Mouse (Mus musculus) heart, postnatal 10 days (tissue): ENCODE results near the gene 2610507B11Rik. TPM values are rescaled to one million over a fixed set of nuclear protein-coding genes. Genes with fewer than 3 reads are reported as not detected.
A peak's percentile ranks its signal among the peaks of the same experiment; 100 is the strongest.

Experiments used
- DNase-seq, 2 experiments: peaks; one replicate each; pipeline ENCODE4 v3.0.0; 2021
- intact Hi-C: fragments of 180-260 bp; cut with DNase I; formaldehyde crosslinking; loops from one replicate; pipeline ENCODE4 v1.15.1; 2025
- total RNA-seq, 2 experiments: library from RNA; stranded (reverse); gene quantifications; 2 replicates each; pipeline ENCODE4 v1.2.3; 2021

2610507B11Rik gene
- total RNA-seq, 2 experiments from 2014 or later, result 180 to 190 TPM

- intact Hi-C loops, result loop anchor here (5.0 kb wide), 1 partner anchor 68 kb away; no protein-coding TSS in a partner anchor
- peak in 1 of 2 experiments; percentile 24 for DNase-seq
These were observed 17.3 kb downstream of the 2610507B11Rik start for GRCm38 (mm10) chr11:78278853-78279252.

GRCm38 (mm10) chr11:78279586-78279985, 18.0 kb downstream of the 2610507B11Rik start:
- intact Hi-C loops, result loop anchor here (5.0 kb wide), 1 partner anchor 68 kb away; no protein-coding TSS in a partner anchor
- no peak for DNase-seq

- no peak for DNase-seq
- intact Hi-C loops, result no loop called here
These were observed 27.7 kb downstream of the 2610507B11Rik start for GRCm38 (mm10) chr11:78289146-78289763.

- intact Hi-C loops, result no loop called here
- no peak for DNase-seq
These were observed 29.1 kb downstream of the 2610507B11Rik start, which contains the start of gene BC030499 for GRCm38 (mm10) chr11:78290654-78291053. Gene BC030499 (plus strand): TSS chr11:78290841.

GRCm38 (mm10) chr11:78294585-78294984, 33.0 kb downstream of the 2610507B11Rik start:
- no peak for DNase-seq
- intact Hi-C loops, result no loop called here

DNA sequence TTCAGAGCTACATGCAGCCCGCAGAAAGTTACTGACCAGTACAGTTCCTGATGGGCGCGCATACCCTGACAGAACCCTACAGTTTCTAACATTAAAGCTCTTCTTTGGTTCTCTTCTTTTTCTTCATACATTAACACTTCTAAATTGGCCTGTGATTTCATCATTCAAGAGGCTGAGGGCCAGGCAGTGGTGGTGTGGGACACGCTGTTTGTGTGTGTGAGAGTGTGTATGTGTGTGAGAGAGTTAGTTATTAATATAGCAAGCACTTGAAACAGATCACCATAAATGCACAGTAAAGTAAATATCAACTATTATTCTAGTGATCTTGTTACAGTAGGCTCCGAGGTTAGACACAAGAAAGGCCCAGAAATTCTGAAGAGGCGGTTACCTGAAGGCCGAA, 39.4 kb downstream of the 2610507B11Rik start:
- no peak for DNase-seq
- intact Hi-C loops, result no loop called here

DNA sequence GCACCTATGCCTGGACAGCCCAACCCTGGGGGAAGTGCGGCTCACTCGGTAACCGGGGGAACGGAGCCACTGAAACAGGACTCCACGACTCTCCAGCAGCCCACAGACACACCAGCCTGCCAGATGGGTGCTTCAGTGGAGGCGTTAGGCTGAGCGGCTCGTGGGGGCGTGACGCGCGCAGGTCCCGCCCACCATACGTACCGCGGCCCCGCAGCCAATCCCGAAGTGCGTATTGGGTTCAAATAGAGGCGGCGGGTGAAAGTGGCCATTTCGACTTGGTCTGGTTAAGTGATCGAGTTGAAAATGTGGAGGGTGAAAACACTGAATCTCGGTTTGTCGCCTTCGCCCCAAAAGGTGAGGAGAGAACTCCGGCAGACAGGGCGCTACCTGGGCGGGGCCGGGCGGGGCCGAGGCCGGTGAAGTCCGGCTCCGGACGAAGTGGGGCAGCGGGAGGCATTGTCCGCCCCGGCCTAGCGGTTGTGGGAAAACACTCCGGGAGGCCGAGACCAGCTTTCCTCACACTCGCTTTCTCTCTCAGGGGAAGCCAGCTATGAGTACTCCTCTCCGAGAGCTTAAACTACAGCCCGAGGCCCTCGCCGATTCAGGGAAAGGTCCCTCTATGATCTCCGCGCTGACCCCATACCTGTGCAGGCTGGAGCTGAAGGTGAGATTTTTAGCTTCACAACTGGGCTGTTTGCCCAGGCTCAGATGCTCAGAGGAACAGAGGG, 40.0 kb downstream of the 2610507B11Rik start, which contains the start of gene Spag5:
TSS of gene Spag5 (plus strand) at position 173 of the 728 bp plus-strand sequence.
- intact Hi-C loops, result no loop called here
- peak; percentile 94 for DNase-seq

DNA sequence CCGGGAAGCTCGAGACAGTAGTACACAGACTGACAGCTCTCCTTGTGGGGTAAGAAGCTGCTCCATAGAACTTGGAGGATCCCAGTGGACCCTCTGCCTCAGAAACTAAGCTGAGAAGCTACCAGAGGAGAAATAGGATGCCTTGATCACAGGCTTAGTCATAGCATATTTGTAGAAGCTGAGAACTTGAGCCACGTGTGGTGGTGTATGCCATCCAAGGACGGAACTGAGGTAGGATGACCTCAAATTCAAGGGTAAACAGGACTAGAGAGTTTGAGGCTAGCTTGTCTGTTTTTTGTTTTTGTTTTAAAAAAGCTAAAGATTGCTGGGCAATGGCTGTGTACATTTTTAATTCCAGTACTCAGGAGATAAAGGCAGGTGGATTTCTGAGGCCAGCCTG, 43.7 kb downstream of the 2610507B11Rik start:
- intact Hi-C loops, result no loop called here
- no peak for DNase-seq

DNA sequence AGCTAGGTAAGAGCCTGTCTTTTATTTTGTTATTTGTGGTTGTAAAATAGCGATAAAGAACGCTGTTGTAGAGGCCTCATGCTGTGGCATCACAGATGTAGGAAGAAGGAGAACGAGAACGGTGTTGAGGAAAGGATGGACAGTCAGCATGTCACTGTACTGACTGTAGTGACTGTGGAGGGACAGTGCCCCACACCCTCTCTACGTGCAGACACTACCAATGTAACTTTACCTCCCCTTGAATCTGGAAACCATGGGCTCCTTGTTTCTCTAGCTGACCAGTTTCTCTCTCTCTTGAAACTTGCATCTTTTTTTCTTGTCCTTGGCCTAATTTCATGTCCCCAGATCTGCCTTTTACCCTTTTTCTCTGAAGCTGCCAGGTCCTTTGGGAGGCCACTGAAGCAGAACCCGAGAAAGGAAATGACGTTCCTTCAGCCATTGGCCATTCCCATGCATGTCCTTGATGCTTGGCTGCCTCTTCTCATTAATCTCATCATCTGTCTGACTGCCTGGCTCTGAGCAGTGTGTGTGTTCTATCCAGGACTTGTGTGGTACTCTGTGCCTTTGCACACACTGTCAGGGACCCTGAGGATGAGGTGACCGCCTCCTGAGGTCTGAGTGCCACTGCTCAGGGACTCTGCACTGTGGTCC, 49.4 kb downstream of the 2610507B11Rik start:
- intact Hi-C loops, result no loop called here
- DNase-seq, result no peak

GRCm38 (mm10) chr11:78313662-78314061, 52.1 kb downstream of the 2610507B11Rik start:
- no peak for DNase-seq
- intact Hi-C loops, result no loop called here

GRCm38 (mm10) chr11:78318411-78318810, 56.9 kb downstream of the 2610507B11Rik start:
- no peak for DNase-seq
- intact Hi-C loops, result no loop called here

GRCm38 (mm10) chr11:78322076-78322831, 60.7 kb downstream of the 2610507B11Rik start:
- DNase-seq, result no peak
- intact Hi-C loops, result no loop called here

GRCm38 (mm10) chr11:78322860-78323259, 61.3 kb downstream of the 2610507B11Rik start, which contains the start of gene Aldoc:
Gene Aldoc (plus strand): TSS chr11:78322968.
- DNase-seq, result peak; percentile 69 to 73
- intact Hi-C loops, result no loop called here

- no peak for DNase-seq
- intact Hi-C loops, result no loop called here
These were observed 62.6 kb downstream of the 2610507B11Rik start for GRCm38 (mm10) chr11:78324000-78324785.

DNA sequence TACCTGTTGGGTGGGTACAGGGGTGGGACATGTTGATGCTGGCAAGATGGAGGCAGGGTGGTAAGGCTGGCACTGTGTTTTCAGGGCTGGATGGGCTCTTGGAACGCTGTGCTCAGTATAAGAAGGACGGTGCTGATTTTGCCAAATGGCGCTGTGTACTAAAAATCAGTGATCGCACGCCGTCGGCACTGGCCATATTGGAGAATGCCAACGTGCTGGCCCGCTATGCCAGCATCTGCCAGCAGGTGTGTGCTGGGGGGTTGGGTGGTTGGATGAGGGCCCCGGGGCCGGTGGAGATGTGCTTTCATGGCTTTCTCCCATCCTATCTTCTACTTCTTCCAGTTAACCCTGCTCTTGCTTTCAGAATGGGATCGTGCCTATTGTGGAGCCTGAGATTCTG, 63.4 kb downstream of the 2610507B11Rik start:
- intact Hi-C loops, result loop anchor here (5.0 kb wide), 1 partner anchor 63 kb away; the partner anchor contains the start of gene 2610507B11Rik
- no peak for DNase-seq

GRCm38 (mm10) chr11:78327215-78327614, 65.7 kb downstream of the 2610507B11Rik start:
- DNase-seq, result no peak
- intact Hi-C loops, result loop anchor here (5.0 kb wide), 1 partner anchor 65 kb away; the partner anchor contains the start of gene 2610507B11Rik

GRCm38 (mm10) chr11:78327634-78328511, 66.3 kb downstream of the 2610507B11Rik start, which contains the start of gene Pigs:
Gene Pigs (plus strand): TSS chr11:78328415.
- peak; percentile 98 for DNase-seq
- intact Hi-C loops, result loop anchor here (5.0 kb wide), 1 partner anchor 66 kb away; the partner anchor contains the start of gene 2610507B11Rik

DNA sequence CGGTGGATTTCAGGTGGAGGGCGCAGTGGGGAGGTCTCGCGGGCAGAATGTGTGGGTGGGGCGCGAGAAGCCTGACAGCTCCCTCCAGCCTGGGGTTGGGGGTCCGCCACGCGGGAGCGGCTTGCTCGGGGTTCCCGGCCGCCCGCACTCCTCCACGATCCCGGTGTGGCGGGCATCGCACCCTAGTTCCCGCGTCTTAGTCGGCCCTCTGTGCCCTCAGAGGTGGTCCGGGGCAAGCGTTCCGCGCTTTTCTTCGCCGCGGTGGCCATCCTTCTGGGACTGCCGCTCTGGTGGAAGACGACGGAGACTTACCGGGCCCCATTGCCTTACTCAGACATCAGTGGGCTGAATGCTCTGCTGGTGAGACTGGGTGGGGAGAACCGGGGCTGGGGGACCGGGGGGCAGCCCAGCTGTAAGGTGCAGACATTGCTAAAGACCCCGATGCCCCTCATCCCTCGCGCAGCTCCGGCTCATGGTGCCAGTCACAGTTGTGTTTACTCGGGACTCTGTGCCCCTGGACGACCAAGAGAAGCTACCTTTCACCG, 67.0 kb downstream of the 2610507B11Rik start:
- intact Hi-C loops, result loop anchor here (5.0 kb wide), 1 partner anchor 66 kb away; the partner anchor contains the start of gene 2610507B11Rik
- no peak for DNase-seq
